Mouse (Mus musculus): Measurements from ENCODE around the gene Mia2. TPM values are rescaled to one million over a fixed set of nuclear protein-coding genes. Genes with fewer than 3 reads are reported as not detected.

The Mia2 gene
- polyA plus RNA-seq, 1 experiment from 2014 or later: 171 TPM

GRCm38 (mm10) chr12:59072286-59072685 lies 23.3 kb upstream of the Mia2 start:
- H3K36me3 ChIP-seq (ENCODE audit: inconsistent target): peaks cover 59% of the 10 kb centered on the region
- H3K27ac ChIP-seq: no peak overlapping the region
- H3K4me3 ChIP-seq (ENCODE audit: inconsistent target): no peak overlapping the region
- peaks cover 27% of the 10 kb centered on the region for H3K79me2 ChIP-seq (ENCODE audit: inconsistent target)
- 91% methylated on average over 11 of the region's 11 CpGs for WGBS (ENCODE audit: missing documents)

GRCm38 (mm10) chr12:59074052-59074451 lies 21.5 kb upstream of the Mia2 start:
- no peak overlapping the region for H3K27ac ChIP-seq
- H3K4me3 ChIP-seq (ENCODE audit: inconsistent target): no peak overlapping the region
- WGBS (ENCODE audit: missing documents): 97% methylated on average over 3 of the region's 3 CpGs
- peaks cover 9% of the 10 kb centered on the region for H3K79me2 ChIP-seq (ENCODE audit: inconsistent target)
- peaks cover 50% of the 10 kb centered on the region for H3K36me3 ChIP-seq (ENCODE audit: inconsistent target)

- 96% methylated on average over 3 of the region's 3 CpGs for WGBS (ENCODE audit: missing documents)
- Histone ChIP-seq H3K4me3 (ENCODE audit: inconsistent target) (no peak overlapping the region), H3K79me2 (ENCODE audit: inconsistent target) (no peaks in the 10 kb centered on the region), H3K27ac (no peak overlapping the region), H3K36me3 (ENCODE audit: inconsistent target) (peaks cover 22% of the 10 kb centered on the region)
These were observed 18.6 kb upstream of the Mia2 start for GRCm38 (mm10) chr12:59076996-59077395.

GRCm38 (mm10) chr12:59077883-59078282 lies 17.7 kb upstream of the Mia2 start:
- H3K36me3 ChIP-seq (ENCODE audit: inconsistent target): peaks cover 13% of the 10 kb centered on the region; the same call in 1 of the 2 replicates
- 86% methylated on average over 3 of the region's 3 CpGs for WGBS (ENCODE audit: missing documents)
- no peak overlapping the region for H3K4me3 ChIP-seq (ENCODE audit: inconsistent target)
- no peaks in the 10 kb centered on the region for H3K79me2 ChIP-seq (ENCODE audit: inconsistent target)
- no peak overlapping the region for H3K27ac ChIP-seq

- H3K79me2 ChIP-seq (ENCODE audit: inconsistent target): no peaks in the 10 kb centered on the region
- 91% methylated on average over 4 of the region's 4 CpGs for WGBS (ENCODE audit: missing documents)
- no peak overlapping the region for H3K27ac ChIP-seq
- no peak overlapping the region for H3K4me3 ChIP-seq (ENCODE audit: inconsistent target)
- no peaks in the 10 kb centered on the region for H3K36me3 ChIP-seq (ENCODE audit: inconsistent target)
These were observed 15.1 kb upstream of the Mia2 start for GRCm38 (mm10) chr12:59080461-59080860.

GRCm38 (mm10) chr12:59084446-59084845 lies 11.2 kb upstream of the Mia2 start:
- 86% methylated on average over 5 of the region's 5 CpGs for WGBS (ENCODE audit: missing documents)
- no peaks in the 10 kb centered on the region for H3K79me2 ChIP-seq (ENCODE audit: inconsistent target)
- H3K4me3 ChIP-seq (ENCODE audit: inconsistent target): no peak overlapping the region
- no peaks in the 10 kb centered on the region for H3K36me3 ChIP-seq (ENCODE audit: inconsistent target)
- no peak overlapping the region for H3K27ac ChIP-seq

GRCm38 (mm10) chr12:59086171-59086570 lies 9.4 kb upstream of the Mia2 start:
- no peaks in the 10 kb centered on the region for H3K36me3 ChIP-seq (ENCODE audit: inconsistent target)
- H3K27ac ChIP-seq: no peak overlapping the region
- no peak overlapping the region for H3K4me3 ChIP-seq (ENCODE audit: inconsistent target)
- 88% methylated on average over 4 of the region's 5 CpGs for WGBS (ENCODE audit: missing documents)
- H3K79me2 ChIP-seq (ENCODE audit: inconsistent target): no peaks in the 10 kb centered on the region

- H3K27ac ChIP-seq: no peak overlapping the region
- no peak overlapping the region for H3K4me3 ChIP-seq (ENCODE audit: inconsistent target)
- 69% methylated on average over 2 of the region's 2 CpGs for whole genome bisulfite sequencing (ENCODE audit: missing documents)
- H3K36me3 ChIP-seq (ENCODE audit: inconsistent target): no peaks in the 10 kb centered on the region
- no peaks in the 10 kb centered on the region for H3K79me2 ChIP-seq (ENCODE audit: inconsistent target)
These were observed 2.1 kb upstream of the Mia2 start for GRCm38 (mm10) chr12:59093543-59093942.

- Histone ChIP-seq H3K79me2 (ENCODE audit: inconsistent target) (no peaks in the 10 kb centered on the region), H3K36me3 (ENCODE audit: inconsistent target) (no peaks in the 10 kb centered on the region), H3K4me3 (ENCODE audit: inconsistent target) (no peak overlapping the region), H3K27ac (no peak overlapping the region)
- 91% methylated on average over 5 of the region's 5 CpGs for WGBS (ENCODE audit: missing documents)
These were observed 9.2 kb downstream of the Mia2 start for GRCm38 (mm10) chr12:59104771-59105170.

GRCm38 (mm10) chr12:59105914-59106313 lies 10.3 kb downstream of the Mia2 start:
- H3K4me3 ChIP-seq (ENCODE audit: inconsistent target): no peak overlapping the region
- no peak overlapping the region for H3K27ac ChIP-seq
- H3K36me3 ChIP-seq (ENCODE audit: inconsistent target): no peaks in the 10 kb centered on the region
- 89% methylated on average over 6 of the region's 6 CpGs for WGBS (ENCODE audit: missing documents)
- no peaks in the 10 kb centered on the region for H3K79me2 ChIP-seq (ENCODE audit: inconsistent target)

- Histone ChIP-seq H3K79me2 (ENCODE audit: inconsistent target) (no peaks in the 10 kb centered on the region), H3K27ac (no peak overlapping the region), H3K4me3 (ENCODE audit: inconsistent target) (no peak overlapping the region), H3K36me3 (ENCODE audit: inconsistent target) (no peaks in the 10 kb centered on the region)
- 92% methylated on average over 5 of the region's 5 CpGs for WGBS (ENCODE audit: missing documents)
These were observed 10.9 kb downstream of the Mia2 start for GRCm38 (mm10) chr12:59106491-59106890.

GRCm38 (mm10) chr12:59107926-59108325 lies 12.3 kb downstream of the Mia2 start:
- no peaks in the 10 kb centered on the region for H3K79me2 ChIP-seq (ENCODE audit: inconsistent target)
- H3K36me3 ChIP-seq (ENCODE audit: inconsistent target): no peaks in the 10 kb centered on the region
- H3K27ac ChIP-seq: no peak overlapping the region
- no peak overlapping the region for H3K4me3 ChIP-seq (ENCODE audit: inconsistent target)
- 94% methylated on average over 4 of the region's 4 CpGs for WGBS (ENCODE audit: missing documents)

GRCm38 (mm10) chr12:59117184-59117583 lies 21.6 kb downstream of the Mia2 start:
- Histone ChIP-seq H3K36me3 (ENCODE audit: inconsistent target) (no peaks in the 10 kb centered on the region), H3K79me2 (ENCODE audit: inconsistent target) (no peaks in the 10 kb centered on the region), H3K27ac (no peak overlapping the region), H3K4me3 (ENCODE audit: inconsistent target) (no peak overlapping the region)
- WGBS (ENCODE audit: missing documents): 75% methylated on average over 3 of the region's 3 CpGs

- Histone ChIP-seq H3K27ac (no peak overlapping the region), H3K36me3 (ENCODE audit: inconsistent target) (no peaks in the 10 kb centered on the region), H3K79me2 (ENCODE audit: inconsistent target) (no peaks in the 10 kb centered on the region), H3K4me3 (ENCODE audit: inconsistent target) (no peak overlapping the region)
- 87% methylated on average over 2 of the region's 2 CpGs for WGBS (ENCODE audit: missing documents)
These were observed 29.8 kb downstream of the Mia2 start for GRCm38 (mm10) chr12:59125426-59125825.

- no peak overlapping the region for H3K4me3 ChIP-seq (ENCODE audit: inconsistent target)
- peaks cover 19% of the 10 kb centered on the region for H3K79me2 ChIP-seq (ENCODE audit: inconsistent target)
- H3K27ac ChIP-seq: no peak overlapping the region
- WGBS (ENCODE audit: missing documents): 93% methylated on average over 10 of the region's 10 CpGs
- H3K36me3 ChIP-seq (ENCODE audit: inconsistent target): no peaks in the 10 kb centered on the region
These were observed 32.9 kb downstream of the Mia2 start for GRCm38 (mm10) chr12:59128501-59128900.

- Histone ChIP-seq H3K4me3 (ENCODE audit: inconsistent target) (no peak overlapping the region), H3K27ac (no peak overlapping the region), H3K79me2 (ENCODE audit: inconsistent target) (peaks cover 24% of the 10 kb centered on the region), H3K36me3 (ENCODE audit: inconsistent target) (no peaks in the 10 kb centered on the region)
- 63% methylated on average over 7 of the region's 7 CpGs for WGBS (ENCODE audit: missing documents)
These were observed 33.4 kb downstream of the Mia2 start for GRCm38 (mm10) chr12:59129038-59129437.
